Mouse (Mus musculus) hindbrain, embryonic 12.5 days (tissue): ENCODE measurements around the gene Mgrn1. TPM values are rescaled to one million over a fixed set of nuclear protein-coding genes. Genes with fewer than 3 reads are reported as not detected.

ENCODE experiments used
- ATAC-seq: fragments of 200-750 bp; cut with Nextera tagmentation; 2 replicates; pipeline ENCODE4 v1.8.0; 2017; ENCODE audit warnings: moderate TSS enrichment; ENCODE audit not compliant: low FRiP score
- H3K27ac ChIP-seq: fragments of 300-500 bp; sonication (generic); 2 replicates; pipeline ENCODE4 v1.5.1; 2016; ENCODE audit warnings: mild to moderate bottlenecking
- H3K27me3 ChIP-seq: fragments of 300-500 bp; sonication (generic); 2 replicates; pipeline ENCODE4 v1.6.1; 2016; ENCODE audit warnings: mild to moderate bottlenecking
- H3K36me3 ChIP-seq: fragments of 300-500 bp; sonication (generic); 2 replicates; pipeline ENCODE4 v1.6.1; 2016; ENCODE audit warnings: mild to moderate bottlenecking
- H3K4me1 ChIP-seq: fragments of 300-500 bp; sonication (generic); 2 replicates; pipeline ENCODE4 v1.6.1; 2016
- H3K4me2 ChIP-seq: fragments of 300-500 bp; sonication (generic); replicated peaks from 2 replicates; pipeline ENCODE4 v1.6.1; 2016; ENCODE audit warnings: mild to moderate bottlenecking
- H3K4me3 ChIP-seq: fragments of 300-500 bp; sonication (generic); 2 replicates; pipeline ENCODE4 v1.5.1; 2016; ENCODE audit warnings: mild to moderate bottlenecking
- H3K9ac ChIP-seq: fragments of 300-500 bp; sonication (generic); 2 replicates; pipeline ENCODE4 v1.6.1; 2016; ENCODE audit warnings: mild to moderate bottlenecking, moderate library complexity
- H3K9me3 ChIP-seq: fragments of 300-500 bp; sonication (generic); replicated peaks from 2 replicates; pipeline ENCODE4 v1.6.1; 2016; ENCODE audit warnings: mild to moderate bottlenecking
- WGBS: fragments of 180-500 bp; shearing (Covaris S2); methylation state at CpG from one replicate; pipeline ENCODE4 v1.1.7; 2016; 5-methylcytosine and 5-hydroxymethylcytosine counted together
- polyA plus RNA-seq: library from polyadenylated mRNA; unstranded; fragments of >200 nt; fragmentation: Nextera tagmentation; extraction: Ambion mirVana; gene quantifications from 2 replicates; pipeline ENCODE4 v1.2.1, GENCODE M21; 2016

Mgrn1 gene
- polyA plus RNA-seq, 1 experiment from 2014 or later = 91.1 TPM

- H3K9me3 ChIP-seq = no peaks in the 10 kb centered on the region
- ATAC-seq = no peak
- H3K9ac ChIP-seq = no peak overlapping the region
- H3K27me3 ChIP-seq = no peaks in the 10 kb centered on the region
- no peak overlapping the region for H3K27ac ChIP-seq
- H3K4me1 ChIP-seq = no peaks in the 10 kb centered on the region
- H3K4me3 ChIP-seq = no peak overlapping the region
- WGBS = 75% methylated on average over 7 of the region's 7 CpGs
- peaks cover 11% of the 10 kb centered on the region; the same call in 1 of the 2 replicates for H3K36me3 ChIP-seq
- H3K4me2 ChIP-seq = no peak overlapping the region
Measured at GRCm38 (mm10) chr16:4866101-4866695, 19.9 kb upstream of the Mgrn1 start.

- no peak for ATAC-seq
Measured at GRCm38 (mm10) chr16:4870490-4870889, 15.6 kb upstream of the Mgrn1 start.

GRCm38 (mm10) chr16:4871926-4872325 lies 14.1 kb upstream of the Mgrn1 start:
- H3K9ac ChIP-seq = no peak overlapping the region
- H3K4me2 ChIP-seq = no peak overlapping the region
- no peak overlapping the region for H3K27ac ChIP-seq
- H3K27me3 ChIP-seq = no peaks in the 10 kb centered on the region
- 88% methylated on average over 2 of the region's 2 CpGs for WGBS
- H3K4me3 ChIP-seq = no peak overlapping the region
- ATAC-seq = no peak
- H3K36me3 ChIP-seq = peaks cover 33% of the 10 kb centered on the region
- H3K4me1 ChIP-seq = peaks cover 9% of the 10 kb centered on the region
- H3K9me3 ChIP-seq = no peaks in the 10 kb centered on the region

More at GRCm38 (mm10) chr16:4870490-4870889, 15.6 kb upstream of the Mgrn1 start:
- Histone ChIP-seq H3K4me1 (no peaks in the 10 kb centered on the region), H3K4me2 (no peak overlapping the region), H3K36me3 (peaks cover 23% of the 10 kb centered on the region), H3K27ac (no peak overlapping the region), H3K4me3 (no peak overlapping the region), H3K9me3 (no peaks in the 10 kb centered on the region), H3K27me3 (no peaks in the 10 kb centered on the region), H3K9ac (no peak overlapping the region)
- WGBS = 90% methylated on average over 5 of the region's 5 CpGs

GRCm38 (mm10) chr16:4875198-4876032 lies 10.6 kb upstream of the Mgrn1 start:
- WGBS = 91% methylated on average over 22 of the region's 23 CpGs

GRCm38 (mm10) chr16:4876033-4876680 lies 9.9 kb upstream of the Mgrn1 start:
- H3K4me1 ChIP-seq = peaks cover 27% of the 10 kb centered on the region
- ATAC-seq = no peak
- H3K36me3 ChIP-seq = peaks cover 22% of the 10 kb centered on the region
- H3K9me3 ChIP-seq = no peaks in the 10 kb centered on the region
- peak overlapping the region; percentile 9; the same call in 1 of the 2 replicates for H3K27ac ChIP-seq
- H3K4me3 ChIP-seq = no peak overlapping the region
- H3K9ac ChIP-seq = no peak overlapping the region
- 79% methylated on average over 8 of the region's 8 CpGs for WGBS
- no peaks in the 10 kb centered on the region for H3K27me3 ChIP-seq
- H3K4me2 ChIP-seq = no peak overlapping the region

More at GRCm38 (mm10) chr16:4875198-4876032, 10.6 kb upstream of the Mgrn1 start:
- Histone ChIP-seq H3K4me2 (no peak overlapping the region), H3K4me3 (no peak overlapping the region), H3K27me3 (no peaks in the 10 kb centered on the region), H3K9me3 (no peaks in the 10 kb centered on the region), H3K27ac (peak overlapping the region; percentile 9; the same call in 1 of the 2 replicates), H3K4me1 (peaks cover 25% of the 10 kb centered on the region), H3K36me3 (peaks cover 22% of the 10 kb centered on the region), H3K9ac (no peak overlapping the region)
- ATAC-seq = no peak

- H3K4me2 ChIP-seq = peak overlapping the region; percentile 87; the same call in 1 of the 2 replicates
Measured at GRCm38 (mm10) chr16:4877195-4877594, 8.9 kb upstream of the Mgrn1 start.

GRCm38 (mm10) chr16:4877701-4878100 lies 8.3 kb upstream of the Mgrn1 start:
- peak overlapping the region; percentile 87 for H3K4me3 ChIP-seq
- peaks cover 22% of the 10 kb centered on the region for H3K36me3 ChIP-seq
- H3K27me3 ChIP-seq = no peaks in the 10 kb centered on the region
- H3K4me1 ChIP-seq = peaks cover 36% of the 10 kb centered on the region
- ATAC-seq = no peak
- H3K4me2 ChIP-seq = peak overlapping the region; percentile 87
- no peaks in the 10 kb centered on the region for H3K9me3 ChIP-seq
- 79% methylated on average over 3 of the region's 3 CpGs for WGBS
- no peak overlapping the region for H3K27ac ChIP-seq
- H3K9ac ChIP-seq = peak overlapping the region; percentile 75; the same call in 1 of the 2 replicates

More at GRCm38 (mm10) chr16:4877195-4877594, 8.9 kb upstream of the Mgrn1 start:
- H3K27me3 ChIP-seq = no peaks in the 10 kb centered on the region
- H3K9me3 ChIP-seq = no peaks in the 10 kb centered on the region
- 87% methylated on average over 4 of the region's 4 CpGs for WGBS
- H3K4me1 ChIP-seq = peaks cover 36% of the 10 kb centered on the region
- H3K9ac ChIP-seq = 0 out of 2 replicates have a peak overlapping the region, but pooled peaks have one; percentile 75
- peaks cover 22% of the 10 kb centered on the region for H3K36me3 ChIP-seq
- ATAC-seq = no peak
- no peak overlapping the region for H3K4me3 ChIP-seq
- H3K27ac ChIP-seq = no peak overlapping the region

GRCm38 (mm10) chr16:4878192-4878885 lies 7.7 kb upstream of the Mgrn1 start:
- H3K4me3 ChIP-seq = peak overlapping the region; percentile 87
- WGBS = 33% methylated on average over 5 of the region's 5 CpGs
- peak overlapping the region; percentile 97 for H3K27ac ChIP-seq
- peak overlapping the region; percentile 87 for H3K4me2 ChIP-seq
- H3K27me3 ChIP-seq = no peaks in the 10 kb centered on the region
- peaks cover 36% of the 10 kb centered on the region for H3K4me1 ChIP-seq
- no peaks in the 10 kb centered on the region for H3K9me3 ChIP-seq
- peaks cover 22% of the 10 kb centered on the region for H3K36me3 ChIP-seq
- peak overlapping the region; percentile 75 for H3K9ac ChIP-seq
- no peak for ATAC-seq

GRCm38 (mm10) chr16:4879101-4879707 lies 6.8 kb upstream of the Mgrn1 start:
- H3K9ac ChIP-seq = peak overlapping the region; percentile 75
- H3K9me3 ChIP-seq = no peaks in the 10 kb centered on the region
- H3K4me3 ChIP-seq = peak overlapping the region; percentile 87
- peak overlapping the region; percentile 97 for H3K27ac ChIP-seq
- H3K36me3 ChIP-seq = peaks cover 22% of the 10 kb centered on the region
- ATAC-seq = peak; percentile 47
- under 1% methylated on average over 52 of the region's 54 CpGs for WGBS
- no peaks in the 10 kb centered on the region for H3K27me3 ChIP-seq
- H3K4me1 ChIP-seq = peaks cover 36% of the 10 kb centered on the region
- peak overlapping the region; percentile 87 for H3K4me2 ChIP-seq

- H3K4me2 ChIP-seq = peak overlapping the region; percentile 87
- peak overlapping the region; percentile 87 for H3K4me3 ChIP-seq
- H3K9me3 ChIP-seq = no peaks in the 10 kb centered on the region
- H3K9ac ChIP-seq = peak overlapping the region; percentile 75
- WGBS = under 1% methylated on average over 40 of the region's 40 CpGs
- H3K4me1 ChIP-seq = peaks cover 36% of the 10 kb centered on the region
- peak; percentile 73 for ATAC-seq
- H3K27me3 ChIP-seq = no peaks in the 10 kb centered on the region
- H3K27ac ChIP-seq = peak overlapping the region; percentile 97
- peaks cover 17% of the 10 kb centered on the region for H3K36me3 ChIP-seq
Measured at GRCm38 (mm10) chr16:4879708-4880124, 6.3 kb upstream of the Mgrn1 start.

- H3K27ac ChIP-seq = peak within 1 kb of the TSS; percentile 97
- no peaks in the 10 kb centered on the region for H3K9me3 ChIP-seq
- H3K4me1 ChIP-seq = peaks cover 36% of the 10 kb centered on the region
Measured at GRCm38 (mm10) chr16:4880136-4880825, 5.8 kb upstream of the Mgrn1 start, which contains the start of gene Ubald1. Gene Ubald1, minus strand, starts transcription at chr16:4880315.

More at GRCm38 (mm10) chr16:4880136-4880825, 5.8 kb upstream of the Mgrn1 start, which contains the start of gene Ubald1:
- ATAC-seq = peak; percentile 88
- H3K36me3 ChIP-seq = peaks cover 12% of the 10 kb centered on the region
- WGBS = 1% methylated on average over 48 of the region's 48 CpGs
- H3K9ac ChIP-seq = peak within 1 kb of the TSS; percentile 86
- peak within 1 kb of the TSS; percentile 88 for H3K4me2 ChIP-seq
- peak within 1 kb of the TSS; percentile 87 for H3K4me3 ChIP-seq
- H3K27me3 ChIP-seq = no peaks in the 10 kb centered on the region
